Mouse (Mus musculus) monocyte, adult 2 months (primary cell): ENCODE measurements around the gene Arpc2.

Source experiments
- DNase-seq, 2 experiments: peaks; one replicate each; pipeline ENCODE4 v3.0.0; 2022; ENCODE audit warnings: low spot score in 2 of 2, low read depth in 1 of 2

The Arpc2 gene

GRCm38 (mm10) chr1:74235938-74236589 lies at the start of gene Arpc2:
Arpc2 (plus strand) TSS chr1:74236084.
- DNase-seq, result peak; percentile 92 to 97

- no peak for DNase-seq
Measured at GRCm38 (mm10) chr1:74190471-74190870, 45.4 kb upstream of the Arpc2 start.

- DNase-seq, result no peak
Measured at GRCm38 (mm10) chr1:74192711-74193110, 43.2 kb upstream of the Arpc2 start.

GRCm38 (mm10) chr1:74194445-74194844 lies 41.4 kb upstream of the Arpc2 start, which contains the start of gene Cxcr1:
Cxcr1 (minus strand) TSS chr1:74194631.
- DNase-seq, result no peak

GRCm38 (mm10) chr1:74195961-74196360 lies 39.9 kb upstream of the Arpc2 start:
- no peak for DNase-seq

- DNase-seq, result no peak
Measured at GRCm38 (mm10) chr1:74196621-74197419, 39.1 kb upstream of the Arpc2 start.

GRCm38 (mm10) chr1:74197726-74198470 lies 38.0 kb upstream of the Arpc2 start:
- no peak for DNase-seq

- DNase-seq, result no peak
Measured at GRCm38 (mm10) chr1:74199046-74199445, 36.8 kb upstream of the Arpc2 start.

- DNase-seq, result no peak
Measured at GRCm38 (mm10) chr1:74201048-74201844, 34.6 kb upstream of the Arpc2 start.

GRCm38 (mm10) chr1:74203457-74203856 lies 32.4 kb upstream of the Arpc2 start:
- no peak for DNase-seq

GRCm38 (mm10) chr1:74205881-74206280 lies 30.0 kb upstream of the Arpc2 start:
- DNase-seq, result no peak

- DNase-seq, result no peak
Measured at GRCm38 (mm10) chr1:74206642-74207041, 29.2 kb upstream of the Arpc2 start.

GRCm38 (mm10) chr1:74207906-74208305 lies 28.0 kb upstream of the Arpc2 start:
- DNase-seq, result no peak

- no peak for DNase-seq
Measured at GRCm38 (mm10) chr1:74208941-74209340, 26.9 kb upstream of the Arpc2 start.

- no peak for DNase-seq
Measured at GRCm38 (mm10) chr1:74219922-74220321, 16.0 kb upstream of the Arpc2 start.

GRCm38 (mm10) chr1:74227317-74227716 lies 8.6 kb upstream of the Arpc2 start:
- DNase-seq, result peak; percentile 51 to 68

- no peak for DNase-seq
Measured at GRCm38 (mm10) chr1:74229942-74230341, 5.9 kb upstream of the Arpc2 start.

- DNase-seq, result no peak
Measured at GRCm38 (mm10) chr1:74230992-74231391, 4.9 kb upstream of the Arpc2 start.

GRCm38 (mm10) chr1:74236590-74237317 lies 870 bp downstream of the Arpc2 start:
- peak in 1 of 2 experiments; percentile 48 for DNase-seq

- DNase-seq, result no peak
Measured at GRCm38 (mm10) chr1:74237671-74238070, 1.8 kb downstream of the Arpc2 start.
